Mouse (Mus musculus) cerebellum, adult 2 months (tissue): ENCODE data around the gene Bbip1.

Experiments
- CTCF ChIP-seq: fragments of 200-500 bp; IDR thresholded peaks from 2 replicates; pipeline ENCODE4 v1.5.1; 2011; ENCODE audit warnings: low read depth, mild to moderate bottlenecking, control low read depth, low read length, moderate library complexity, borderline replicate concordance; ENCODE audit not compliant: insufficient read depth
- POLR2A ChIP-seq: fragments of 200-500 bp; IDR thresholded peaks from 2 replicates; pipeline ENCODE4 v1.6.1; 2011; ENCODE audit warnings: low read length, control low read depth, borderline replicate concordance; ENCODE audit not compliant: insufficient read depth

GRCm38 (mm10) chr19:53880460-53880859 lies 64.0 kb downstream of the Bbip1 start:
- TF ChIP-seq POLR2A, result no peak
- TF ChIP-seq CTCF, result no peak
